Mouse (Mus musculus) limb, embryonic 11.5 days (tissue): ENCODE data around the gene Mbd5. TPM values are rescaled to one million over a fixed set of nuclear protein-coding genes. Genes with fewer than 3 reads are reported as not detected.

Source experiments
- ATAC-seq: fragments of 200-750 bp; cut with Nextera tagmentation; 2 replicates; pipeline ENCODE4 v1.8.0; 2017; ENCODE audit warnings: low read depth; ENCODE audit not compliant: insufficient number of reproducible peaks, low FRiP score, low TSS enrichment
- DNase-seq: peaks from one replicate; pipeline ENCODE4 v3.0.0-alpha.2; 2015; ENCODE audit warnings: low spot score
- H3K27ac ChIP-seq: fragments of 300-500 bp; sonication (generic); replicated peaks from 2 replicates; pipeline ENCODE4 v1.5.1; 2014; ENCODE audit warnings: low read depth, mild to moderate bottlenecking, low read length
- H3K27me3 ChIP-seq: fragments of 300-500 bp; sonication (generic); 2 replicates; pipeline ENCODE4 v1.6.1; 2014; ENCODE audit warnings: mild to moderate bottlenecking, low read length, mixed read lengths; ENCODE audit not compliant: control insufficient read depth, insufficient read depth
- H3K36me3 ChIP-seq: fragments of 300-500 bp; sonication (generic); 2 replicates; pipeline ENCODE4 v1.6.1; 2014; ENCODE audit warnings: mild to moderate bottlenecking, low read length, moderate library complexity, mixed read lengths; ENCODE audit not compliant: control insufficient read depth, insufficient read depth
- H3K4me1 ChIP-seq: fragments of 300-500 bp; sonication (generic); 2 replicates; pipeline ENCODE4 v1.6.1; 2014; ENCODE audit warnings: low read length, mixed read lengths; ENCODE audit not compliant: control insufficient read depth, insufficient read depth
- H3K4me2 ChIP-seq: fragments of 300-500 bp; sonication (generic); 2 replicates; pipeline ENCODE4 v1.6.1; 2014; ENCODE audit warnings: low read depth, mild to moderate bottlenecking, moderate library complexity; ENCODE audit not compliant: severe bottlenecking
- H3K4me3 ChIP-seq: fragments of 300-500 bp; sonication (generic); 2 replicates; pipeline ENCODE4 v1.5.1; 2014; ENCODE audit warnings: low read depth, low read length
- H3K9ac ChIP-seq: fragments of 300-500 bp; sonication (generic); 2 replicates; pipeline ENCODE4 v1.6.1; 2014; ENCODE audit warnings: mild to moderate bottlenecking, low read length
- H3K9me3 ChIP-seq: fragments of 300-500 bp; sonication (generic); 2 replicates; pipeline ENCODE4 v1.6.1; 2016; ENCODE audit warnings: low read length; ENCODE audit not compliant: control insufficient read depth
- WGBS: fragments of 180-500 bp; shearing (Covaris S2); extraction: QIAGEN DNeasy Blood & Tissue Kit; methylation state at CpG from one replicate; pipeline ENCODE4 v1.1.7; 2014; 5-methylcytosine and 5-hydroxymethylcytosine counted together
- polyA plus RNA-seq: library from polyadenylated mRNA; unstranded; fragments of >200 nt; fragmentation: Nextera tagmentation; extraction: Ambion mirVana; gene quantifications from 2 replicates; pipeline ENCODE4 v1.2.1, GENCODE M21; 2014

Gene Mbd5
- polyA plus RNA-seq, 1 experiment from 2014 or later = 32.9 TPM

DNA sequence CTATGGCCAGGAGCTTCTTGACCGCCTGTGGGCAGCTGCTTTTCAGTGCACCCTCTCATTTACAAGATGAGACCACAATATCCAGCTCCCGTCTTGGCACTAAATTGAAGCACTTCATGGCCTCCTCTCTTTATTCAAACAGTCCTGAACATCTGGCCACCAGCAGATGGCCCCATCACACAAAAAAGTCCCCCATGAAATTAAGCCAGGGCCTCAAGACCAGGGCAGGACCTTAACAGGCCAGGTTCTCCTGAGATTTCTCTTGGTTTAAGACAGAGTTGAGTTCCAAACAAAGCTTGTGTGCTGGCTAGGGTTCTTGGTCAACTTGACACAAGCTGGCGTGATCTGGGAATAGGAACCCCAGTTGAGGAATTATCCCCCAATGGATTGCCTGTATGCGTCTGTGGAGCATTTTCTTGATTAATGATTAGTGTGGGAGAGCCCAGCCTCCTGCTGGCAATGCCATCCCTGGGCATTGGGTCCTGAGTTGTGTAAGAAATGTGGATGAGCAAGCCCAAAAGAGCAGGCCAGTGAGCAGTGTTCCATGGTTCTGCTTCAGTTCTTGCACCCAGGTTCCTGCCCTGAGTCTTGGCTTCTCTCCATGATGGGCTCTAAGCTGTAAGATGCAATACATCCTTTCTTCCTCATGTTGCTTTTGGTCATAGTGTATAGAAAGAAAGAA lies 409.7 kb downstream of the Mbd5 start:
- H3K36me3 ChIP-seq = no peaks in the 10 kb centered on the region
- 0 out of 2 replicates have a peak, but pooled peaks have one; percentile 17 for ATAC-seq
- H3K27me3 ChIP-seq = no peaks in the 10 kb centered on the region
- H3K9me3 ChIP-seq = no peaks in the 10 kb centered on the region
- no peak overlapping the region for H3K9ac ChIP-seq
- DNase-seq = peak; percentile 59
- H3K4me1 ChIP-seq = no peaks in the 10 kb centered on the region
- H3K4me2 ChIP-seq = no peak overlapping the region
- H3K4me3 ChIP-seq = no peak overlapping the region
- H3K27ac ChIP-seq = no peak overlapping the region
- 60% methylated on average over 4 of the region's 4 CpGs for WGBS

- Histone ChIP-seq H3K4me2 (no peak overlapping the region), H3K27me3 (no peaks in the 10 kb centered on the region), H3K4me3 (no peak overlapping the region), H3K9ac (no peak overlapping the region), H3K27ac (no peak overlapping the region), H3K36me3 (no peaks in the 10 kb centered on the region), H3K9me3 (no peaks in the 10 kb centered on the region), H3K4me1 (0 out of 2 replicates have a peak, but pooled peaks cover 4% of the 10 kb centered on the region)
- ATAC-seq = no peak
- 72% methylated on average over 4 of the region's 4 CpGs for WGBS
- no peak for DNase-seq
These were observed 410.4 kb downstream of the Mbd5 start for GRCm38 (mm10) chr2:49359706-49360105.

- Histone ChIP-seq H3K4me3 (no peak overlapping the region), H3K27ac (no peak overlapping the region), H3K4me1 (0 out of 2 replicates have a peak, but pooled peaks cover 4% of the 10 kb centered on the region), H3K9me3 (no peaks in the 10 kb centered on the region), H3K9ac (no peak overlapping the region), H3K36me3 (no peaks in the 10 kb centered on the region), H3K4me2 (no peak overlapping the region), H3K27me3 (no peaks in the 10 kb centered on the region)
- WGBS = 37% methylated on average over 5 of the region's 5 CpGs
- no peak for DNase-seq
- ATAC-seq = no peak
These were observed 415.2 kb downstream of the Mbd5 start for GRCm38 (mm10) chr2:49364546-49364945.

GRCm38 (mm10) chr2:49366878-49367545 lies 417.7 kb downstream of the Mbd5 start:
- no peak for ATAC-seq
- H3K9me3 ChIP-seq = no peaks in the 10 kb centered on the region
- 82% methylated on average over 14 of the region's 14 CpGs for WGBS

GRCm38 (mm10) chr2:49367546-49367917 lies 418.2 kb downstream of the Mbd5 start:
- no peaks in the 10 kb centered on the region for H3K27me3 ChIP-seq
- WGBS = 74% methylated on average over 17 of the region's 17 CpGs

More at GRCm38 (mm10) chr2:49366878-49367545, 417.7 kb downstream of the Mbd5 start:
- Histone ChIP-seq H3K4me3 (no peak overlapping the region), H3K36me3 (no peaks in the 10 kb centered on the region), H3K4me1 (0 out of 2 replicates have a peak, but pooled peaks cover 4% of the 10 kb centered on the region), H3K9ac (no peak overlapping the region), H3K4me2 (no peak overlapping the region), H3K27ac (no peak overlapping the region), H3K27me3 (no peaks in the 10 kb centered on the region)
- DNase-seq = no peak

GRCm38 (mm10) chr2:49371632-49372031 lies 422.3 kb downstream of the Mbd5 start:
- DNase-seq (no peak), ATAC-seq (no peak)
- Histone ChIP-seq H3K9ac (no peak overlapping the region), H3K9me3 (no peaks in the 10 kb centered on the region), H3K27ac (no peak overlapping the region), H3K27me3 (no peaks in the 10 kb centered on the region), H3K4me3 (no peak overlapping the region), H3K36me3 (no peaks in the 10 kb centered on the region), H3K4me2 (no peak overlapping the region), H3K4me1 (no peaks in the 10 kb centered on the region)
- WGBS = 79% methylated on average over 5 of the region's 5 CpGs

More at GRCm38 (mm10) chr2:49367546-49367917, 418.2 kb downstream of the Mbd5 start:
- Histone ChIP-seq H3K27ac (no peak overlapping the region), H3K9ac (no peak overlapping the region), H3K4me3 (no peak overlapping the region), H3K36me3 (no peaks in the 10 kb centered on the region), H3K4me2 (no peak overlapping the region), H3K4me1 (0 out of 2 replicates have a peak, but pooled peaks cover 4% of the 10 kb centered on the region), H3K9me3 (no peaks in the 10 kb centered on the region)
- ATAC-seq (no peak), DNase-seq (no peak)

- 69% methylated on average over 3 of the region's 3 CpGs for WGBS
- DNase-seq = no peak
These were observed 423.3 kb downstream of the Mbd5 start for GRCm38 (mm10) chr2:49372586-49372985.

More at GRCm38 (mm10) chr2:49372586-49372985, 423.3 kb downstream of the Mbd5 start:
- H3K36me3 ChIP-seq = no peaks in the 10 kb centered on the region
- ATAC-seq = no peak
- H3K4me1 ChIP-seq = no peaks in the 10 kb centered on the region
- no peak overlapping the region for H3K27ac ChIP-seq
- H3K27me3 ChIP-seq = no peaks in the 10 kb centered on the region
- no peak overlapping the region for H3K9ac ChIP-seq
- no peak overlapping the region for H3K4me3 ChIP-seq
- no peak overlapping the region for H3K4me2 ChIP-seq
- no peaks in the 10 kb centered on the region for H3K9me3 ChIP-seq
